8 mouse cellular contexts compared by ENCODE assay signal in genomic region chr11:102096446-102096845, GRCm38 (mm10). TPM values are rescaled to one million over a fixed set of nuclear protein-coding genes. Genes with fewer than 3 reads are reported as not detected.
A peak's percentile ranks its signal among the peaks of the same experiment; 100 is the strongest.
DNase-seq lines count a peak whose midpoint lies in the region; ATAC-seq and TF ChIP-seq lines count a peak whose summit lies in the region.

No protein-coding gene starts in this region.

- peaks cover 3 to 17% of the 10 kb centered on the region in 2 experiments; a peak in 3 of 4 replicates for H3K4me1 ChIP-seq in ES-E14 (ENCODE audit: control insufficient read depth in 2 of 2, insufficient read depth in 2 of 2, low read length in 2 of 2, poor library complexity in 1 of 2)
- peaks cover 13% of the 10 kb centered on the region for H3K4me1 ChIP-seq in hindbrain, embryonic 12.5 days
- peaks cover 53% of the 10 kb centered on the region for H3K4me1 ChIP-seq in liver, embryonic 15.5 days (replicated peaks)

- in situ Hi-C loops in ES-E14 (cut with MboI; ENCODE audit: low sequenced_read_pairs in 2 of 2, unreplicated experiment in 2 of 2): no loop called here

- 0 out of 2 replicates have a peak overlapping the region, but pooled peaks have one; percentile 23 for H3K9ac ChIP-seq in ES-E14 (ENCODE audit: insufficient read depth, low read depth, low read length, poor library complexity, severe bottlenecking)
- no peak overlapping the region for H3K9ac ChIP-seq in hindbrain, embryonic 12.5 days
- H3K9ac ChIP-seq in liver, embryonic 15.5 days: peak overlapping the region; percentile 41

- no peak overlapping the region for H3K27ac ChIP-seq in ES-E14 (ENCODE audit: insufficient read depth, low read depth, low read length, poor library complexity, severe bottlenecking)
- no peak overlapping the region for H3K27ac ChIP-seq in hindbrain, embryonic 12.5 days
- peak overlapping the region; percentile 78 for H3K27ac ChIP-seq in liver, embryonic 15.5 days (replicated peaks)

- H3K4me3 ChIP-seq in ES-E14 (ENCODE audit: insufficient read depth in 1 of 2, low read depth in 1 of 2, low read length in 2 of 2, poor library complexity in 1 of 2, severe bottlenecking in 1 of 2): peak overlapping the region; percentile 20 to 28; a peak in 1 of 4 replicates
- H3K4me3 ChIP-seq in hindbrain, embryonic 12.5 days: no peak overlapping the region
- peak overlapping the region; percentile 38 for H3K4me3 ChIP-seq in liver, embryonic 15.5 days (replicated peaks)

- WGBS in hindbrain, embryonic 12.5 days: 68% methylated on average over 5 of the region's 5 CpGs
- 31% methylated on average over 5 of the region's 5 CpGs for WGBS in liver, embryonic 15.5 days (ENCODE audit: insufficient replicate concordance)

- peaks cover 32% of the 10 kb centered on the region for H3K27me3 ChIP-seq in hindbrain, embryonic 12.5 days
- peaks cover 41% of the 10 kb centered on the region for H3K27me3 ChIP-seq in liver, embryonic 15.5 days

- no peaks in the 10 kb centered on the region for H3K36me3 ChIP-seq in ES-E14 (ENCODE audit: control insufficient read depth, insufficient read depth, low read length, poor library complexity, severe bottlenecking)
- H3K36me3 ChIP-seq in hindbrain, embryonic 12.5 days: no peaks in the 10 kb centered on the region
- H3K36me3 ChIP-seq in liver, embryonic 15.5 days (replicated peaks): no peaks in the 10 kb centered on the region

- no peaks in the 10 kb centered on the region for H3K9me3 ChIP-seq in ES-E14 (ENCODE audit: control insufficient read depth, insufficient read depth, low read depth, low read length)
- H3K9me3 ChIP-seq in hindbrain, embryonic 12.5 days (replicated peaks): no peaks in the 10 kb centered on the region
- H3K9me3 ChIP-seq in liver, embryonic 15.5 days (replicated peaks): no peaks in the 10 kb centered on the region

- H3K4me2 ChIP-seq in hindbrain, embryonic 12.5 days (replicated peaks): peak overlapping the region; percentile 50
- H3K4me2 ChIP-seq in liver, embryonic 15.5 days: peak overlapping the region; percentile 66

- ATAC-seq in hindbrain, embryonic 12.5 days (ENCODE audit: low FRiP score): 0 out of 2 replicates have a peak, but pooled peaks have one; percentile 26
- ATAC-seq in liver, embryonic 15.5 days (ENCODE audit: insufficient read depth): peak; percentile 13; the same call in 1 of the 2 replicates
- ATAC-seq in granulocyte monocyte progenitor cell, adult 5-6 weeks (replicated peaks; ENCODE audit: poor library complexity, severe bottlenecking): no peak

- no peak for DNase-seq in ES-E14 (ENCODE audit: low read depth, low spot score)
- DNase-seq in c-Kit-positive CD71-positive TER-119-positive erythroid progenitor cells, embryonic 14.5 days (ENCODE audit: low spot score): peak; percentile 48
- DNase-seq in right cerebral cortex, postnatal 36 days (ENCODE audit: low spot score in 2 of 2): no peak
- no peak for DNase-seq in adrenal gland, postnatal 36 days
- DNase-seq in gastrocnemius, adult 8-10 months (ENCODE audit: low spot score in 2 of 2): no peak

TF ChIP-seq in ES-E14, 5 proteins besides CTCF, POLR2A, EP300 and RAD21:
- TF ChIP-seq MAFK (IDR thresholded peaks at IDR 0.05; ENCODE audit: insufficient read depth, low read depth, low read length) (no peak), ZC3H11A (IDR thresholded peaks at IDR 0.05; ENCODE audit: borderline replicate concordance, low read depth, low read length) (no peak), ZNF384 (IDR thresholded peaks at IDR 0.05; ENCODE audit: low read depth, low read length) (no peak), CHD2 (IDR thresholded peaks at IDR 0.05; ENCODE audit: low read depth, low read length) (no peak), HCFC1 (IDR thresholded peaks at IDR 0.05; ENCODE audit: borderline replicate concordance, insufficient read depth, low read length) (no peak)
TF ChIP-seq in ES-E14: peak in this region for 0.

RNA-seq across cellular contexts. Expression of gene Ppy, which starts 4.7 kb away (rescaled TPM):
- total RNA-seq in ES-E14 (2012; rRNA removed): not detected in 2 replicates
- polyA plus RNA-seq in hindbrain, embryonic 12.5 days (2016; fragmentation: Nextera tagmentation; extraction: Ambion mirVana): not detected in 2 replicates
- not detected in 2 replicates for polyA plus RNA-seq in liver, embryonic 15.5 days (2015; fragmentation: Nextera tagmentation; extraction: Ambion mirVana)
- not detected in 2 replicates for total RNA-seq in granulocyte monocyte progenitor cell, adult 5-6 weeks (2014; fragmentation: Nextera tagmentation)
- not detected in 2 replicates for total RNA-seq in granulocyte monocyte progenitor cell, adult 5-6 weeks (2017)
- total RNA-seq in adrenal gland, postnatal 36 days (2021): not detected
- not detected for total RNA-seq in gastrocnemius, adult 8-10 months (2022)

RNA-seq across cellular contexts. Expression of gene Mpp2, which starts 8.1 kb away (rescaled TPM):
- 0.94 and 1.2 TPM in 2 replicates for total RNA-seq in ES-E14 (2012; rRNA removed)
- 22.0 and 24.1 TPM in 2 replicates for polyA plus RNA-seq in hindbrain, embryonic 12.5 days (2016; fragmentation: Nextera tagmentation; extraction: Ambion mirVana)
- polyA plus RNA-seq in liver, embryonic 15.5 days (2015; fragmentation: Nextera tagmentation; extraction: Ambion mirVana): 11.5 and 13.3 TPM in 2 replicates
- not detected in 2 replicates for total RNA-seq in granulocyte monocyte progenitor cell, adult 5-6 weeks (2014; fragmentation: Nextera tagmentation)
- total RNA-seq in granulocyte monocyte progenitor cell, adult 5-6 weeks (2017): 0.04 TPM in 1 of 2 replicates, not detected in the other
- 10 to 100 TPM in 1 of 2 experiments, 1 to 10 TPM in 1; 8.9 to 10.8 TPM for total RNA-seq in adrenal gland, postnatal 36 days (2021)
- total RNA-seq in gastrocnemius, adult 8-10 months (2022): 1 to 10 TPM in 1 of 4 experiments, under 1 TPM in 3; 0.27 to 1.1 (median 0.57) TPM

RNA-seq across cellular contexts. Expression of gene Pyy, which starts 11.2 kb away (rescaled TPM):
- total RNA-seq in ES-E14 (2012; rRNA removed): 0.49 and 2.1 TPM in 2 replicates
- polyA plus RNA-seq in hindbrain, embryonic 12.5 days (2016; fragmentation: Nextera tagmentation; extraction: Ambion mirVana): 3.3 and 5.5 TPM in 2 replicates
- polyA plus RNA-seq in liver, embryonic 15.5 days (2015; fragmentation: Nextera tagmentation; extraction: Ambion mirVana): 0.29 and 0.71 TPM in 2 replicates
- not detected in 2 replicates for total RNA-seq in granulocyte monocyte progenitor cell, adult 5-6 weeks (2014; fragmentation: Nextera tagmentation)
- not detected in 2 replicates for total RNA-seq in granulocyte monocyte progenitor cell, adult 5-6 weeks (2017)
- total RNA-seq in adrenal gland, postnatal 36 days (2021): not detected
- total RNA-seq in gastrocnemius, adult 8-10 months (2022): not detected

RNA-seq across cellular contexts. Expression of gene Nags, which starts 48.9 kb away (rescaled TPM):
- total RNA-seq in ES-E14 (2012; rRNA removed): 0.45 and 0.90 TPM in 2 replicates
- polyA plus RNA-seq in hindbrain, embryonic 12.5 days (2016; fragmentation: Nextera tagmentation; extraction: Ambion mirVana): 0.14 TPM in 1 of 2 replicates, not detected in the other
- polyA plus RNA-seq in liver, embryonic 15.5 days (2015; fragmentation: Nextera tagmentation; extraction: Ambion mirVana): 16.5 and 18.2 TPM in 2 replicates
- total RNA-seq in granulocyte monocyte progenitor cell, adult 5-6 weeks (2014; fragmentation: Nextera tagmentation): not detected in 2 replicates
- 0.04 TPM in 1 of 2 replicates, not detected in the other for total RNA-seq in granulocyte monocyte progenitor cell, adult 5-6 weeks (2017)
- under 1 TPM; 0.13 to 0.43 TPM for total RNA-seq in adrenal gland, postnatal 36 days (2021)
- not detected for total RNA-seq in gastrocnemius, adult 8-10 months (2022)

RNA-seq across cellular contexts. Expression of gene Cd300lg, which starts 55.1 kb away (rescaled TPM):
- not detected in 2 replicates for total RNA-seq in ES-E14 (2012; rRNA removed)
- polyA plus RNA-seq in hindbrain, embryonic 12.5 days (2016; fragmentation: Nextera tagmentation; extraction: Ambion mirVana): 0.12 and 0.43 TPM in 2 replicates
- 0.69 and 0.82 TPM in 2 replicates for polyA plus RNA-seq in liver, embryonic 15.5 days (2015; fragmentation: Nextera tagmentation; extraction: Ambion mirVana)
- total RNA-seq in granulocyte monocyte progenitor cell, adult 5-6 weeks (2014; fragmentation: Nextera tagmentation): 0.26 and 1.1 TPM in 2 replicates
- 0.36 and 2.0 TPM in 2 replicates for total RNA-seq in granulocyte monocyte progenitor cell, adult 5-6 weeks (2017)
- total RNA-seq in adrenal gland, postnatal 36 days (2021): 10 to 100 TPM; 40.3 to 48.6 TPM
- 10 to 100 TPM; 12.9 to 17.6 (median 15.0) TPM for total RNA-seq in gastrocnemius, adult 8-10 months (2022)
